Mouse (Mus musculus): ENCODE measurements around the gene Vnn3.

Gene Vnn3

DNA sequence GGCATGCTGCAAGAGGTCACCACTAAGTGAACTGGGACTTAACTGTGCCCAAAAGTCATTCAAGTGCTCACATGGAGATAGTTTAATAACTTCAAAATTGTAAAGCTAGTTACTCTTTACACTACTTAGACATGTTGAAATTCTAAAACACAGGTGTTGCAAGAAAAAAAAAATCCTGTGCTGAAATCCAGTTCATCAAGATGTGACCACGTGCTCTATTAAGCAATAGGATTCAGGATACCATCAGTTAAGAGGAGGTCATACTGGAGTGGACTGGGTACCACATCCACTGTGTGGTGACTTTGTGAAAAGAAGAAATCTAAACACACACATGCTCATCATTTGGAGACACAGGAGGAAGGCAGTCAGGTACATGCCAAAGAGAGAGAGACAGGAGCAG is 41.7 kb downstream of the Vnn3 start:
- no peak for DNase-seq (ENCODE audit: low spot score)

DNA sequence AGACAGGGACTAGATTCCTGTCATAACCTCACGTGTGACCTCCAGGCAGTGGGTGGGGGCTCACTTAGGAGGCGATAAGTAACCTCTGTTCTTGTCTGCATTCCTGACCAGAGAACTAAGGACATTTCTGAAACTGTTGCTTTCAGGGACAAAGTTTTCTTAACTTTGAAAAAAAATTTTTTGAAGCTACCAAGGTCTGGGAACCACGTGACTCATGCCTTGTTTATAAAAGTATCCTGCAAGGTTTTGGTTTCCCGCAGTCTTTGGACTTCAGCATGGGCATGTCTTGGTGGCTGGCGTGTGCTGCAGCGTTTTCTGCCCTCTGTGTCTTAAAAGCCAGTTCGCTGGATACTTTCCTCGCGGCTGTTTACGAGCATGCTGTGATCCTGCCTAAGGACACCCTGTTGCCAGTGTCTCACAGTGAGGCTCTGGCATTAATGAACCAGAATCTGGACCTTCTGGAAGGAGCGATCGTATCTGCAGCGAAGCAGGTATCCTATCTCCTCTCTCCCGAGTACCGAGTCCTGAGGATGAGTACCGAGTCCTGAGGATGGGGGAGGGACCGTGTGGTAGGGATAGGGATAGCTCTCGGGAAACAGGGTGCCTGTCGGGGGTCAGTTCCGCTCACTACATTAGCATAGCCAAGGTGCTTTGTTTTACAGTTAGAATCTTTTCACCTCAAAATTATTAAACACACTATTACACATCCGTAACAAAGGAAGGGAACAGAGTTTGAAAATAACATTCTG is 43.5 kb downstream of the Vnn3 start, which contains the start of gene Vnn1:
Gene Vnn1, plus strand, starts transcription at position 88 of the 749 bp plus-strand sequence.
- peak; percentile 44 for DNase-seq (ENCODE audit: low spot score)

DNA sequence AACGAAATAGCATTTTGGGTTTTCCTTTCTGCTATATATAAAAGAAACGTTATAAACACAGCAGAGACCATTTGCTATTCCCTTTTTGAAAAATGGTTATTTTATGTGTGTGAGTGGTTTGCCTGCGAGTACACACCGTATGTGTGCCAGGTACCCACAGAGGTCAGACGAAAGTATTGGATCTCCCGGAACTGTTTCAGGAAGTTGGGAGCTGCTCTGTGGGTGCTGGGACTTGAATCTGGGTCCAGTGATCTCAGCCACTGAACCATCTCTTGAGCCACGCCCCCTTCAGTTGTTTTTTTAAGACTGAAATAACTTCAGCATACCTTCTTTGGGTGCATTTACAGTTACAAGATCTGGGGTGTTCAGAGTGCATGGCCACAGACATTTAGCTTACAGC is 44.1 kb downstream of the Vnn3 start:
- DNase-seq (ENCODE audit: low spot score): no peak

DNA sequence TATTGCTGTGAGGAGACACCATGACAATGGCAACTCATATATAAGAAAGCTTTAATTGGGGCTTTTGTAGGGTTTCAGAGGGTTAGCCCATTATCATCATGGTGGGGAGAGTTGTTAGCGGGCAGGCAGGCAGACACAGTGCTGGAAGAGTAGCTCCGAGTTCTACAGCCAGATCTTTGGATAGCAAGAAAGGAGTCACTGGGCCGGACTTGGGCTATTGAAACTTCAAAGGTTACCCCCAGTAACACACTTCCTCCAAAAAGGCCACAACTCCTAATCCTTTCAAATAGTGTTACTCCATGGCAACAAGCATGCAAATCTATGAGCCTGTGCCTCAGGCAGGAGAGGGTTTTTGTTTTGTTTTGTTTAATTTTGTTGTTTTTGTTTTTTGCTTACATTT is 49.9 kb downstream of the Vnn3 start:
- no peak for DNase-seq (ENCODE audit: low spot score)

DNA sequence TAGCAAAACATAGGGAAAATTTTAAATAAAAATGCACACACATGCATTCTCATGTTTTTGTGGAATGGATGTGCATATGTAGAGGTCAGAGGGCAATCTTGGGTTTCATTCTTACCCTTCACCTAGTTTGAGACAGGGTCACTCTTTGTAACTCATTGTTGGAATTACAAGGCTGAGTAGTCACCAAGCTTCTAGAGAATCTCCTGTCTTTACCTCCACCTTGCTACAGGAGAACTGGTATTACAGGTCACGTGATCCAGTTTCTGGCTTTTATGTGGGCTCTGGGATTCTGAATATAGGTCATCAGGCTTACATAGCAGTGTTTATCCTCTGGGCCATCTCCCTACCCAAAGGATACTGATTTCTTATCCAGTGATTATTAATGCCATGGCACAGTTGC is 54.4 kb downstream of the Vnn3 start:
- no peak for DNase-seq (ENCODE audit: low spot score)

All from ovary, postnatal 36 days (tissue).